ENCODE assay signal across 28 mouse cellular contexts in the genomic region with DNA sequence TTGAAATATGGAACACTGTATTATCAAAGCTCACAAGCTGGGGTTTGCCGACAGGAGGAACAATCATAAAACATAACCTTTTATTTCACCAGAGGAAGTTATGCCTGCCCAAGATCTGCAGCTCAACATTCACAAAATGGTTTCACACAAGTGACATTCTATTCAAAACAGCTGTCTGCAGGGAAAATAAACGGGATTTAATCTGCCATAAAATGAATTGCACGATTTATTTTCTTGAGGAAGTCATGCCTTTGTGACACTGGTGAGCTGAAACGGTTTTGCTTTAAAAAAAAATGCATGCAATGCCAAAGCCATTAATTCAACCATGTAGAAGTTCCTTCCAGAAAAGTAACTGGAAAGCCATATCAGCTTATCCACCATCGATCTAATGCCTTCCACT.
DNase-seq lines count a peak whose midpoint lies in the region; ATAC-seq lines count a peak whose summit lies in the region.
"Had no signal": no experiment of that assay in that cellular context is flagged by ENCODE, and none has a peak within 500 bp of the region (broad histone marks: within the 10 kb centered on the region; RNA-seq: fewer than 3 reads in every experiment).

No protein-coding gene starts in this region.

- ATAC-seq in embryonic facial prominence, embryonic 11.5 days (replicated peaks; ENCODE audit: insufficient number of reproducible peaks, low FRiP score, low TSS enrichment, low read depth): no peak
- no peak for ATAC-seq in midbrain, embryonic 14.5 days (ENCODE audit: low FRiP score, low TSS enrichment)
- no peak for ATAC-seq in midbrain, embryonic 13.5 days
- no peak for ATAC-seq in embryonic facial prominence, embryonic 14.5 days (ENCODE audit: low read depth)
- ATAC-seq: forebrain, embryonic 16.5 days; lung, postnatal 0 days; midbrain, embryonic 16.5 days had no signal

- H3K4me1 ChIP-seq in embryonic facial prominence, embryonic 11.5 days (ENCODE audit: control insufficient read depth, insufficient read depth, low read length): no peaks in the 10 kb centered on the region
- H3K4me1 ChIP-seq in embryonic facial prominence, embryonic 10.5 days: no peaks in the 10 kb centered on the region
- no peaks in the 10 kb centered on the region for H3K4me1 ChIP-seq in midbrain, embryonic 14.5 days (ENCODE audit: control insufficient read depth, insufficient read depth, low read length)
- H3K4me1 ChIP-seq in midbrain, embryonic 13.5 days (replicated peaks): no peaks in the 10 kb centered on the region
- H3K4me1 ChIP-seq in embryonic facial prominence, embryonic 14.5 days (ENCODE audit: control insufficient read depth, insufficient read depth, low read length): no peaks in the 10 kb centered on the region
- H3K4me1 ChIP-seq: embryonic facial prominence, embryonic 13.5 days; heart, embryonic 13.5 days; kidney, embryonic 15.5 days had no signal

- no peak overlapping the region for H3K27ac ChIP-seq in embryonic facial prominence, embryonic 11.5 days (replicated peaks; ENCODE audit: low read depth, low read length)
- H3K27ac ChIP-seq in embryonic facial prominence, embryonic 10.5 days (replicated peaks): no peak overlapping the region
- no peak overlapping the region for H3K27ac ChIP-seq in midbrain, embryonic 14.5 days (replicated peaks; ENCODE audit: low read depth, low read length)
- no peak overlapping the region for H3K27ac ChIP-seq in midbrain, embryonic 13.5 days
- no peak overlapping the region for H3K27ac ChIP-seq in embryonic facial prominence, embryonic 14.5 days (replicated peaks; ENCODE audit: low read depth, low read length)
- H3K27ac ChIP-seq: embryonic facial prominence, embryonic 13.5 days; heart, adult 2 months; heart, embryonic 13.5 days; hindbrain, embryonic 14.5 days; kidney, embryonic 15.5 days; macrophage; stomach, postnatal 0 days had no signal

- no peaks in the 10 kb centered on the region for H3K36me3 ChIP-seq in embryonic facial prominence, embryonic 11.5 days (replicated peaks; ENCODE audit: control insufficient read depth, insufficient read depth, low read depth, low read length)
- H3K36me3 ChIP-seq in embryonic facial prominence, embryonic 10.5 days (replicated peaks): no peaks in the 10 kb centered on the region
- H3K36me3 ChIP-seq in midbrain, embryonic 14.5 days (ENCODE audit: control insufficient read depth, insufficient read depth, low read length): no peaks in the 10 kb centered on the region
- H3K36me3 ChIP-seq in midbrain, embryonic 13.5 days: no peaks in the 10 kb centered on the region
- H3K36me3 ChIP-seq in embryonic facial prominence, embryonic 14.5 days (ENCODE audit: control insufficient read depth, insufficient read depth, low read length): no peaks in the 10 kb centered on the region
- H3K36me3 ChIP-seq: embryonic facial prominence, embryonic 13.5 days; heart, embryonic 13.5 days; kidney, embryonic 15.5 days had no signal

- no peaks in the 10 kb centered on the region for H3K27me3 ChIP-seq in embryonic facial prominence, embryonic 11.5 days (ENCODE audit: control insufficient read depth, insufficient read depth, low read length)
- no peaks in the 10 kb centered on the region for H3K27me3 ChIP-seq in embryonic facial prominence, embryonic 10.5 days (replicated peaks; ENCODE audit: low read depth, poor library complexity, severe bottlenecking)
- H3K27me3 ChIP-seq in midbrain, embryonic 14.5 days (ENCODE audit: control insufficient read depth, insufficient read depth, low read length): no peaks in the 10 kb centered on the region
- H3K27me3 ChIP-seq in midbrain, embryonic 13.5 days: no peaks in the 10 kb centered on the region
- H3K27me3 ChIP-seq in embryonic facial prominence, embryonic 14.5 days (replicated peaks; ENCODE audit: control insufficient read depth, insufficient read depth, low read length): no peaks in the 10 kb centered on the region
- H3K27me3 ChIP-seq: embryonic facial prominence, embryonic 13.5 days; heart, embryonic 13.5 days; kidney, embryonic 15.5 days had no signal

- H3K4me2 ChIP-seq in embryonic facial prominence, embryonic 11.5 days (ENCODE audit: low read depth, low read length): no peak overlapping the region
- no peak overlapping the region for H3K4me2 ChIP-seq in midbrain, embryonic 14.5 days (ENCODE audit: low read length)
- H3K4me2 ChIP-seq in midbrain, embryonic 13.5 days (replicated peaks): no peak overlapping the region
- no peak overlapping the region for H3K4me2 ChIP-seq in embryonic facial prominence, embryonic 14.5 days (ENCODE audit: low read depth, low read length)
- H3K4me2 ChIP-seq: embryonic facial prominence, embryonic 13.5 days; heart, embryonic 13.5 days; hindbrain, embryonic 14.5 days; kidney, embryonic 15.5 days; liver, embryonic 11.5 days had no signal

- no peak overlapping the region for H3K9ac ChIP-seq in embryonic facial prominence, embryonic 11.5 days (replicated peaks; ENCODE audit: low read length)
- no peak overlapping the region for H3K9ac ChIP-seq in midbrain, embryonic 14.5 days (replicated peaks; ENCODE audit: low read length)
- no peak overlapping the region for H3K9ac ChIP-seq in midbrain, embryonic 13.5 days (replicated peaks)
- no peak overlapping the region for H3K9ac ChIP-seq in embryonic facial prominence, embryonic 14.5 days (ENCODE audit: low read depth, low read length)
- H3K9ac ChIP-seq: embryonic facial prominence, embryonic 13.5 days; heart, embryonic 13.5 days; hindbrain, embryonic 14.5 days; kidney, embryonic 15.5 days had no signal

- 39% methylated on average over 5 of the region's 5 CpGs for WGBS in embryonic facial prominence, embryonic 11.5 days
- 69% methylated on average over 5 of the region's 5 CpGs for WGBS in embryonic facial prominence, embryonic 10.5 days
- 46% methylated on average over 5 of the region's 5 CpGs for WGBS in midbrain, embryonic 14.5 days
- WGBS in midbrain, embryonic 13.5 days: 61% methylated on average over 5 of the region's 5 CpGs
- 31% methylated on average over 5 of the region's 5 CpGs for WGBS in embryonic facial prominence, embryonic 14.5 days

- H3K4me3 ChIP-seq in embryonic facial prominence, embryonic 11.5 days (ENCODE audit: low read depth, low read length): no peak overlapping the region
- no peak overlapping the region for H3K4me3 ChIP-seq in embryonic facial prominence, embryonic 10.5 days
- no peak overlapping the region for H3K4me3 ChIP-seq in midbrain, embryonic 14.5 days (replicated peaks; ENCODE audit: low read depth, low read length)
- H3K4me3 ChIP-seq in midbrain, embryonic 13.5 days (replicated peaks): no peak overlapping the region
- no peak overlapping the region for H3K4me3 ChIP-seq in embryonic facial prominence, embryonic 14.5 days (ENCODE audit: low read depth, low read length)
- H3K4me3 ChIP-seq: embryonic facial prominence, embryonic 13.5 days; erythroblast, embryonic 14.5 days; heart, adult 2 months; heart, embryonic 13.5 days; kidney, embryonic 15.5 days had no signal

- DNase-seq in embryonic facial prominence, embryonic 11.5 days (ENCODE audit: low spot score): peak; percentile 61
- DNase-seq in embryonic facial prominence, embryonic 10.5 days (ENCODE audit: low spot score): no peak
- DNase-seq in midbrain, embryonic 14.5 days: peak; percentile 16
- DNase-seq in embryonic facial prominence, embryonic 14.5 days (ENCODE audit: low spot score): peak; percentile 68
- no peak for DNase-seq in thymus, postnatal 10 days (ENCODE audit: low spot score in 2 of 2)
- DNase-seq in cerebellum, adult 18-20 months: no peak
- DNase-seq: adrenal gland, postnatal 14 days; cerebellum, adult 2 months; cerebellum, postnatal 36 days; heart, adult 2 months; heart, postnatal 10 days; kidney, adult 11 months; layer of hippocampus, postnatal 36 days; right cerebral cortex, postnatal 4 days; thymus, adult 18-20 months; thymus, postnatal 36 days had no signal

- H3K9me3 ChIP-seq in embryonic facial prominence, embryonic 11.5 days (replicated peaks; ENCODE audit: control insufficient read depth, low read length): no peaks in the 10 kb centered on the region
- no peaks in the 10 kb centered on the region for H3K9me3 ChIP-seq in embryonic facial prominence, embryonic 10.5 days
- no peaks in the 10 kb centered on the region for H3K9me3 ChIP-seq in midbrain, embryonic 14.5 days (ENCODE audit: control insufficient read depth, low read length)
- H3K9me3 ChIP-seq in midbrain, embryonic 13.5 days: no peaks in the 10 kb centered on the region
- H3K9me3 ChIP-seq in embryonic facial prominence, embryonic 14.5 days (ENCODE audit: control insufficient read depth, low read length): no peaks in the 10 kb centered on the region
- H3K9me3 ChIP-seq: embryonic facial prominence, embryonic 13.5 days; heart, embryonic 13.5 days; kidney, embryonic 15.5 days had no signal

Comparison
In these comparisons a context has a peak if more than half of its experiments do, and no peak if none do; other contexts are left out.
1. DNase-seq: peak in embryonic facial prominence, embryonic 11.5 days (single experiment), midbrain, embryonic 14.5 days (single experiment) and embryonic facial prominence, embryonic 14.5 days (single experiment); none in embryonic facial prominence, embryonic 10.5 days (single experiment), thymus, postnatal 10 days (0 of 2) and cerebellum, adult 18-20 months (0 of 2).